Mouse (Mus musculus) spleen, postnatal 36 days (tissue): ENCODE data around the gene Fgfr2.

Source experiments
- DNase-seq, 2 experiments: peaks; one replicate each; pipeline ENCODE4 v3.0.0; 2022; ENCODE audit warnings: low spot score in 2 of 2, mixed read lengths in 1 of 2

Fgfr2 gene

DNA sequence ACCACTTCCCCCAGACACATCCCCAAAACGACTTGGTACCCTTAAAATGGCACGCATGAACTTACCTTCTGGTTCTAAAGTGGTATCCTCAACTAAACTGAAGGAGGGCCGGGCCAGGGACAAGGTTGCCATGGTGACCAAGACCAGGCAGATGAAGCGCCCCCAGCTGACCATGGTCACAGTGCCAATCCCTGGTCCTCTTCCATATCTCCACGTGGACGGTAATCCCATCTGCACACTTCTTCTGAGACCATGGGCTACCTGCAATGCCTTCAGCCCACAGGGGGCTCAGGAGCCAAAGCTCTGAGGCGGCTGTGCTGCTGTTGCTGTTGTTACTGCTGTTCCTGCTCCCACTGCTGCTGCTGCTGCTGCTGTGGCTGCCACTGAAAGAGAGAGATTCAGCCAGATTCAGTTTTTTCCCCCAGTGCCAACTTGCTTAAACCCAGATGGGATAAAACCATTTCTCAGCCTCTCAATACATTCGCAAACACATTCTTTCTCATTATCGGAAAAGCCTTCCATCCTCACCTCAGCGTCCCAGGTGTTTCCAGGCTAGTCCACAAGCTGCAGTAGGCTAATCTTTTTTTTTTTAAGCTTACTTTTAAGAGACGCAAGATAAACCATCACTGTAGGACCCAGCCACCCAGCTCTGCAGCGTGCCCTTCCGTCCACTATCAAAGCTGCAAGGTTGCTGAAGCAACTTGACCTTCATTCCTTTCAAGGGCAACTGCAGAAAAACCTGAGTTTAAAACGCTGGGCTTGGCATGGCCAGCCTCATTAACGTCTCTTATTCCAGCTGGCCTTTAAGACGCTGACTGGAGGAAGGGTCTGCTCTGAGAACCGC lies 2861.2 kb downstream of the Fgfr2 start:
- DNase-seq = no peak

- no peak for DNase-seq
These were observed 2862.1 kb downstream of the Fgfr2 start for GRCm38 (mm10) chr7:130260905-130261683.

DNA sequence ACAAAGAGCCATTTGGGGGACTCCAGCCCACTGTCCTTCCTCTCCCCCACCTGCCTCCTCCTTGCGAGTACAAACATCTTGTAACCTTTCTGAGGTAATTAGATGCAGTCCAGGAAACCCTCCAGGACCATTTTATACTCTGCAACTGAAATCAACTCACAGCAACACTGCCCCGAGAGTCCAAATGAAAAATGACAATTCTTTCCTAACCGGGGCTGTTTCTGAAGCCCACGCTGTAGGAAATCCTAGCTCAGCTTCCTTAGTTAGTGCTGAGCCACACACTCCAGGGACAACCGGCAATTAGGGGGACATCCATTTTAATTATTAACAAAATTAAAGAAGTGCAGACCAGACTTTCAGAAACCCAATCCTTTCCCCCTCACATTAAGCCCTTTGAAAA lies 2863.1 kb downstream of the Fgfr2 start:
- no peak for DNase-seq

GRCm38 (mm10) chr7:130258704-130259295 lies 2864.3 kb downstream of the Fgfr2 start:
- DNase-seq = no peak

DNA sequence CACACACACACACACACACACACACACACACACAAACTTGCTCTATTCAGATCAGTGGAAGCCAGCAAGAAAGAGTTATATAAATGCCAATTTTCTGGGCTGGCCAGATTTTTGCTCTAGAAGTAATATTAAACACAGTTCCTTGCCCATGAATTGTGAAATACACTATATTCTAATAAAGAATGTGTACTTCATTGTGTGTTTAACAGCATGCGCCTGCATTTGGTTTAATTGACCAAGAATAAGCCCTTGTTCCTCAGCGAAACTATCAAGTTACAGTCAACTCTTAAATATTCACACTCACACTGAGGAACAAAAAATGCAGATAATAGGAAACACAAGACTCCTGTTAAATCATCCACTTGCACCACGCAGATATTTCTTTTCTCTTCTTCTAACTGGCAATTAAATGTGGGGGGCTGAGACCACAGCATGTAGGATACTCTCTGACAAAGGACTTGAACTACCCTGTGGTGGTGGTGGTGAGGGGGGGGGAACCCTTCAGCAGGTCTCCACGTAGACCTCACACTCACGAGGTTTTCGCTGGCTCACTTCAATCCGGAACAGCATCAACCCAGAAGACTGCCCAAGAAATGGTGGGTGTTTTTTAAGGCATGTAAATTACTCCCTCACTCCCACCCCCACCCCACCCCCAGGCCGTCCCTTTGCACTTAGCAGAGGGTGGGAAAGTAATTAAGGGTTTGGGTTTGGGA lies 2865.0 kb downstream of the Fgfr2 start:
- DNase-seq = no peak

- DNase-seq = no peak
These were observed 2869.9 kb downstream of the Fgfr2 start for GRCm38 (mm10) chr7:130253264-130253663.

DNA sequence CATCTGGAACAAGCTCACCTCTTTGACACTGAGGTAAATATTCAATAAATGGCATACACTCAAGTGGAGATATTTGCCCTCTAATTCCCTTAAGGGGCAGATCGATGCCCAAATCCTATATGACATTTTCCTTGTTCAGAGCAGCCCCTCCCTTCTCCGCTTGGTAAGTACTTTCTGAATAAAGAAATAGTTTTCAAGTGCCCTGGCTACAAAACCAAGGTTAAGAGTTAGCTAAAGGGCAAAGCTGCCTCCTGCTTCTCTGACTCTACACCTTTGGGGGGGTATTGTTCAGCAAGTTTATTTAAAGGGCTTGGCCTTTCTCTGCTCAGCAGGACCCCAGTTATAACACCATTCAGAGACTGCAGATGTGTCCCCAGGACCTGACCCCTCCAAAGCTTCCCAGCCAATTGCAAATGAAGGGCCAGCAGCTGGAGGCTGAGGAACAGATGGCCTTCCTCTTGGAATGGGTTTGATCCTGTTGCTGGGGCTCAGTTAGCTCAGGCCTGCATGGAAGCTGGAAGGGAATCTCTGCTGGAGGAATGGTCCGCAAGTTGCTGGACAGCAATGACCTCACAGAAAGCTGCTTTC lies 2871.1 kb downstream of the Fgfr2 start:
- DNase-seq = no peak

DNA sequence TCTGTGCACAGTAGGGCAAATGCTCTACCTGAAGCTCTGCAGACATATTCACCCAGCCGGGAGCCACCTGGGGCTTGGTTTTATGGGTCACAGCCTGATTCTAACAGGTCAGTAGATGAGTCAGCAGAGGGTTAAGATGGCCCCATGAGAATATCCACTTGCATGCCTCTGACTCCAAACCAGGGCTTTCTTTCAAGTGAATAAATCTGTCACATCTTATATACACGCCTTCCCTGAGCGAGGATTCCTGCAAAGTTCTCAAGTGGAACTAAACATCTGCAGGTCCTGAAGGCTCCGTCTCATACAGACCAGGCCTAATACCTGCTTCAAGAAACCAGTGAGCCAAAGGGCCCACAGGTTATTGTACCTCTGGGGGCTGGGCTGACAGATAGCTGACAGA lies 2872.2 kb downstream of the Fgfr2 start:
- no peak for DNase-seq

GRCm38 (mm10) chr7:130248403-130248802 lies 2874.7 kb downstream of the Fgfr2 start:
- DNase-seq = no peak

DNA sequence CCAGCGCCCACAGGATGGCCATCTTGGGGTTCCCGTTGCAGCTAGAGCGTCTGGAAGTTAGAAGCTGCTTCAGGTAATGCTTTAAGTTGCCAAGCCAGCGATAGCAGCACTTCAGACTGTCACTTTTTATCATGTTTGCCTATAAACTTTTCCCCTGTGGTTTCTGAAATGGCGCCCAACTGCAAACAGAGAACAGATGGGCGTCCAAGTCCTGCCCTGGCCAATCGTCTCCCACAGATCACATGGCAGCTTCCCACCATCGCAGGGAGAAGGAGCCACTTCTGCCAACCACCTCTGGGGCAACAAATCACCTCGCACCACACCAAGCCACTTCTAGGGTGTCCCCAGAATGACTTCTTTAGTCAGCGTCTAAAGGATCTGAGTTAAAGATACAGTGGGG lies 2875.3 kb downstream of the Fgfr2 start:
- DNase-seq = no peak

DNA sequence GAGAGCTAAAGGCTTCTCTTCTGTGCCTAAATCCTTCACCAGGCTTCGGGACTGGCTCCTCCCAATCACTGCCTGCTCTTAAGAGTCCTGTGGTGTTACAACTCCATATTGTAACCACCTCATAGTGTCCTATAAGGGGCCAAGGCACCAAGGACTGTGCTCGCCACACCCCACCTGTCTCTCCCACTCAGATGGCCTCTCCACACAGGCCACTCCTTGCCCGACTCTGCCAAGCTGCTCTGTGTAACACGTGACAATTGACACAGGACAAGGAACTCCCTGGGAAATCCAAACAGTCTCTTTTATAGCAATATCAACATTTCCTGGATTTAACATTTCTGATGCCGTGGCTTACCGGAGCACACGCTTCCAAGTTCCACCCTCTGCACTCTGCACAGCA lies 2876.7 kb downstream of the Fgfr2 start:
- DNase-seq = no peak

DNA sequence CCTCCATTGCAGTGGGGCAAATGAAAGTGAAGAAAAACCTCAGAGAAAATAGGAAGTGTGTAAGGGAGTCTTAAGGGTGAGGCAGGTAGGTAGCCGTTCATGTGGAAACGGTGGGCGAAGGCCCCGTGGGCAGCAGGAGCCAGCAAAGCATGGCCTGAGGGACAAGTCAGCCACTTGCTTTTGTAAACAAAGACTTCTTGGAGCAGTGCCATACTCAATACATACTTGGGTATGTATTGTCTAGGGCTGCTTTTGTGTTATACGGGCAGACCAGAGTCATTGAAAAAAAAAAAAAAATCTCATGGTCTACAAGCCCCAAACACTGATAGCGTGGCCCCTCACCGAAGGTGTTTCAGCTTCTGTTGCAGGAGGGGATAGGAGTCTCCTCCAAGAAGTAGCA lies 2878.6 kb downstream of the Fgfr2 start:
- DNase-seq = no peak

- DNase-seq = no peak
These were observed 2879.3 kb downstream of the Fgfr2 start for GRCm38 (mm10) chr7:130243811-130244210.

- DNase-seq = no peak
These were observed 2883.0 kb downstream of the Fgfr2 start for GRCm38 (mm10) chr7:130240191-130240590.

GRCm38 (mm10) chr7:130237244-130237643 lies 2885.9 kb downstream of the Fgfr2 start:
- no peak for DNase-seq

DNA sequence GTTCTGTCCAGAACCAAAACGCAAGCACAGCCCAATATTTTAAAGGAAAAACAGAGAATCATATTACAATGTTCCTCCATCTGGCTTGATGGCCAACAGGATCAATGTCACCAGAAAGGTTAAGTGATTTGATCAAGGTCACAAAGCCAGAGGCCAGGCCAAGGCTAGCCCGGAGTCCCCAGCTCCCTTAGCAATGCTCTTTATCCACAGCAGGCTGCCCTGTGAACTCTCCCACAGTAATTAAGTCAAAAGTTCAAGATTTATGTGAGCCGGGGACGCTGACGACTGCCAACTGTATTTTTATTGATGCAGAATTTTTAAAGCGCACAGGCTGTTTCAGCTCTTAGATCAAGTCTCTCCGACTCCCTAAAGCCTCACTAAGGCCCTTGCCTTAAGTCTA lies 2889.4 kb downstream of the Fgfr2 start:
- no peak for DNase-seq

DNA sequence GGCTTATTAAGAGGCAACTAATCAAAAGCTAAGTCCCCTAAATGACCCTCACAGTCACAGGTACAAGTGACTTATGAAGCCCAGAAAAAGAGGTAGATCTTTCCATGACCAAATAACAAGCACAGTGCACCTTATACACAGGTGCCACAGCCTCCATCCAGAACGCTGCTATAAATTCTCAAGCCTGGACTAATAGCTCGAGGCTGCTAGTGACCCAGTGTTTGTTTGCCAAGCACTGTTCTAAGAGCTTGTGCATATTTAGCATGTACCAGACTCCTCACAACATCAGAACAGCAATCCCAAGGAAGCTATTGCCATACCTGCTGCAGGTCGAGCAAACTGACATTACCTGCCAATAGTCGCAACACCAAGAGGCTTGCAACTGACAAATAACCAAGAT lies 2893.1 kb downstream of the Fgfr2 start:
- no peak for DNase-seq

DNA sequence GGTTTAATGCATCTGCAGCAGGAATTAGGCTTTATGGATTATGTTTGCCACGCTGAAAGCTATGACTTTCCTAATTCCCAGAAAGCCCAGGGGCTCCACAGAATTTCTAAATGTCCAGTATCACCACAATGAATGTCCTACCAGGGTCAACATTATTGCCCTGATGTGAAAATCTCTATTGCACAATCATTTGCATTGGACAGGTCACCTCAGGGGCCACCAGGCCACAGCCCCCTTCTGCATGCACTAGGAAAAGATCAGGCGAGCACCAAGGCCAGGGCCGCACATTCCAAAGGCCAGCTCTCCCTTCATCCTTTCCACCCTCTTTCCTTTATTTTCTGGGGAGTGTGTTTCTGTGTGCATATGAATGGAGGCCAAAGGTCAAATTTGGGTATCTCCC lies 2897.9 kb downstream of the Fgfr2 start:
- DNase-seq = no peak

GRCm38 (mm10) chr7:130222633-130223354 lies 2900.4 kb downstream of the Fgfr2 start:
- no peak for DNase-seq

DNA sequence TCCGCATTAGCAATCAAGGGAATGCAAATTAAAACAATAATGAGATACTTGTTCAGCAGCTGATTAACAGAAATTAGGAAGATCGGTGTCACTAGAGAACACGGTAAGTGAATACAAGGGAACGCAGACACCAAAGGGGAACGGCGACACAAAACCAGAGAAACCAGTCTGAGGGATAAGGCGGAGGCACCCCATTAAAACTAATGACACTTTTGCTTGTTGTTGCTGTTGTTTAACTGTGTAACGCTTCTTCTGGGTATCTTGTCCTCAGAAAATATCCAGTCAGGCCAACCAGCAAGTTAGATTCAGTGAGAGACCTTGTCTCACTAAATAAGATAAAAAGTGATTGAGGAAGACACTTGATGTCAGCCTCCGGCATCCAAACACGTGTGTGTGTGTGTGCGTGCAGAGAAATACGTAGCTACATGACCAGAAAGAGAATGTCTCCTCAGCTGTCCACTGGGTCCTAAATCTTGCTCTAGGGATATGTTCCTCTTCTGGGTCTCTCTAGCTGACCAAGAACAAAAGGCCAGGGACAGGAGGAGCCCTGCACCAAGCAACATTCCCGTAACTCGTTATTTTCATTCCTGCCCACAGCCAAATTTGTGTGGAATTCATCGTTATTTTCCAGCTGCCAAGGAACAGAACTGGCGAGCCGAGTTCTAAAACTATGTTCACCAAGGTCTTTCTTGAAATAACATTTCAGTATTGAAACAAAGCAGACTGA lies 2901.3 kb downstream of the Fgfr2 start:
- no peak for DNase-seq
